Mouse (Mus musculus): ENCODE results near the gene Cntf. TPM values are rescaled to one million over a fixed set of nuclear protein-coding genes. Genes with fewer than 3 reads are reported as not detected.

Gene Cntf
- 0.70 and 1.1 TPM in 2 replicates for polyA plus RNA-seq (2016; fragmentation: Nextera tagmentation; extraction: Ambion mirVana)

DNA sequence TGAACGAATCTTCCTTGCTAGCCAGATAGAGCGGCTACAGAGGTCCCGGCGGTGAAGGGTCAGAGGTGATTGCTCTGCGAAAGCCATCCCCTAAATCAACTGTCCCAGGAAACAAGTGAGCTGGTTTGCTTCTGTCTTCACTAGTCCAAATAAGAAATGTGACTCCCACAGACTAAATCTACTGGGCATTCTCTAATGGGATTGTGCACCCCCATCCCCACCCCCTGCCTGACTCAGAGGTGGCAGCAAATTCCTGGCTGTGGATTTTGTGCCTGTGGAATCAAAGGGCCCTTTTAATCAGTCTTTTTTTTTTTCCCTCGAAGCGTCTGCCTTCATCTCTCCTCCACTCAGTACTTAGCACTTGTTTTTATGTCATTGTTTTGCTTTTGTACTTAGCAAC, at the start of gene Cntf:
Cntf (minus strand) TSS at position 325 of the 400 bp plus-strand sequence.
- Histone ChIP-seq H3K4me1 (no peaks in the 10 kb centered on the region), H3K27ac (no peak within 1 kb of the TSS), H3K36me3 (peaks cover 62% of the 10 kb centered on the region), H3K9me3 (no peaks in the 10 kb centered on the region), H3K4me3 (no peak within 1 kb of the TSS), H3K27me3 (ENCODE audit: insufficient read depth, poor library complexity, severe bottlenecking) (no peaks in the 10 kb centered on the region)
- DNase-seq (ENCODE audit: low spot score), result no peak
- 72% methylated on average over 7 of the region's 7 CpGs for WGBS

DNA sequence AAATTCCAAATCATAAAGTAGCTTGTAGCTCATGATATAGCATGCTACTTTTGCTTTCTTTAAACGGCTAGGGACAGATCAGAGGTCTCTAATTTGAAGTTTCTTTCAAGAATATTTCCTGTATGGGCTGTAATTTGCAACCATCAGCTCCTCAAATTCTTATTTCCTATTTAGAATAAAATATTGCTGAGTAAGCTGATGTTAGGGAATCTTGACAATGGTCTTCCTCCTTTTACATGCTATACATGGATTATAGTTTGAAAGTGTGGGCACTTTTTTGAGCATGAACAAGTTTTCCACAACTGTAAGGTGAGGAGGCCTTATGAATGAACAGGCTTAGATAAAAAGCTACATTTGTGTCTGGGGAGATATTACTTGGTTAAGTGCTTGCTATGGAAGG, 48.5 kb upstream of the Cntf start:
- no peaks in the 10 kb centered on the region for H3K27me3 ChIP-seq (ENCODE audit: insufficient read depth, poor library complexity, severe bottlenecking)
- no peaks in the 10 kb centered on the region for H3K36me3 ChIP-seq
- 65% methylated on average over 1 of the region's 1 CpGs for WGBS
- no peak overlapping the region for H3K27ac ChIP-seq
- H3K4me1 ChIP-seq, result no peaks in the 10 kb centered on the region
- H3K4me3 ChIP-seq, result no peak overlapping the region
- no peak for DNase-seq (ENCODE audit: low spot score)
- no peaks in the 10 kb centered on the region for H3K9me3 ChIP-seq

DNA sequence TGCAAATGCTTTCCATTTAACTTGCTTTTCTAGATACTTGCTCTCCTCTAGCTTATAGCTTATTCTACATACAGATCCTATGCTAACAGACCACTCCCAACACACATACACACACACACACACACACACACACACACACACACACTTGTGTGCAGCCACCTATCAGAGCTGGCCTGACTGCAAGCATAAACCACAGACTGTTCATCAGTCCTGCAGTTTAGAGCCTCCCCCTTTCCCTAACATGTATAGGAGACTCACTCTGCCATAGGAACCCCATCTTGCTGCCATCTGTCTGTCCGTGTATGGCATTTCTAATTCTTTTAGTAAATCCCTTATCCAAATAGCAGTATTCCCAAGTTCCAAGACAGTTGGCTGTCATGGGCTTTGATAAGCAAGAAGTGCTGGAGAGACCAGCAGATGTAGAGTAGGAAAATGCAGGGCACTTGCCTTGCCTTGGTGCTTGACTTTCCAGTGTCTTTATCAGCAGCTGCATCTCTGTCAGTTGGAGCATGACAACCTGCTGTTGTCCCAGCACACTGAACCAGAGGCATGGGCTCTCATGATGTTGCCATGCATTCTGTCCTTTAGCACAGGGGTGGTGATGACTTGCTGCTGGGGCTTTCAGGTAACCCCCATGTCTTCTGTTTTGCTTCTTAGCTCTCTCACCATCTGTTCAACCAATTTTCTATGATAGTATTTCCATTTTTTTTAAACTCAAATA, 47.4 kb upstream of the Cntf start:
- WGBS, result 55% methylated on average over 1 of the region's 1 CpGs
- Histone ChIP-seq H3K36me3 (no peaks in the 10 kb centered on the region), H3K4me1 (no peaks in the 10 kb centered on the region), H3K27me3 (ENCODE audit: insufficient read depth, poor library complexity, severe bottlenecking) (no peaks in the 10 kb centered on the region), H3K4me3 (no peak overlapping the region), H3K9me3 (no peaks in the 10 kb centered on the region), H3K27ac (no peak overlapping the region)
- DNase-seq (ENCODE audit: low spot score), result no peak

DNA sequence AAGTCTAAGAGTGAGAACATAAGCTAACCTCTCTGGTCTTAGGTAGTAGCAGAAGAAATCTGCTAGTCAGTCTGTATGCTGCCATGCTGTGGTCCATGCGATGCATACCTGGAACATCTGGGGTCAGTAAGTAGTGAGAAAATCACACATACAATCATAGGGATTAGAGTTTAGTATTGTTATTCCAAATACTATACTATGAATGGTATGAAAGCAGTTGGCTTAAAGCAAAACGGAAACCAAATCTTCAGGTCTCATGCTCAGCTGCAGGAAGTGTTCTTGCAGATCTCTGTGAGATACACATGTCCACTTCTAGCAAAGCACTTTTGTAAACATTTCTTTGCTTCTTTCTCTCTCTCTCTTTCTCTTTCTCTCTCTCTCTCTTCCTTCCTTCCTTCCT, 40.8 kb upstream of the Cntf start:
- Histone ChIP-seq H3K4me3 (no peak overlapping the region), H3K27me3 (ENCODE audit: insufficient read depth, poor library complexity, severe bottlenecking) (no peaks in the 10 kb centered on the region), H3K36me3 (no peaks in the 10 kb centered on the region), H3K4me1 (no peaks in the 10 kb centered on the region), H3K9me3 (no peaks in the 10 kb centered on the region), H3K27ac (no peak overlapping the region)
- DNase-seq (ENCODE audit: low spot score), result no peak
- WGBS, result 73% methylated on average over 2 of the region's 2 CpGs

DNA sequence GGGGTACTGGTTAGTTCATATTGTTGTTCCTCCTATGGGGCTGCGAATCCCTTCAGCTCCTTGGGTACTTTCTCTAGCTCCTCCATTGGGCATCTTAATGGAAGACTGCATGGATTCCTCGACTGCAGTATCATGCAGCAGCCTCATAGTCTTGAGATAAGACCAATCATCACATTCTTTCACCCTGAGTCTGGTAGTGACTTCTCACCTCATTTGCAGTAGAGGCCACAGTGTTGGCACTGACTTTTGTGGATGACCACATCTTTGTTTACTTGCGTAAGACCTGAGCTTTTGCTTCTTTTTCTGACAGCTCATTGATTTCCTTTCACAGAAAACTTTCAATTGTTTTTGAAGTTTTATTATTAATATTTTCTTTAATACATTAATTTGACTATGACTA, 40.3 kb upstream of the Cntf start:
- Histone ChIP-seq H3K4me3 (no peak overlapping the region), H3K9me3 (no peaks in the 10 kb centered on the region), H3K27me3 (ENCODE audit: insufficient read depth, poor library complexity, severe bottlenecking) (no peaks in the 10 kb centered on the region), H3K4me1 (no peaks in the 10 kb centered on the region), H3K27ac (no peak overlapping the region), H3K36me3 (no peaks in the 10 kb centered on the region)
- WGBS, result 59% methylated on average over 3 of the region's 3 CpGs
- DNase-seq (ENCODE audit: low spot score), result no peak

DNA sequence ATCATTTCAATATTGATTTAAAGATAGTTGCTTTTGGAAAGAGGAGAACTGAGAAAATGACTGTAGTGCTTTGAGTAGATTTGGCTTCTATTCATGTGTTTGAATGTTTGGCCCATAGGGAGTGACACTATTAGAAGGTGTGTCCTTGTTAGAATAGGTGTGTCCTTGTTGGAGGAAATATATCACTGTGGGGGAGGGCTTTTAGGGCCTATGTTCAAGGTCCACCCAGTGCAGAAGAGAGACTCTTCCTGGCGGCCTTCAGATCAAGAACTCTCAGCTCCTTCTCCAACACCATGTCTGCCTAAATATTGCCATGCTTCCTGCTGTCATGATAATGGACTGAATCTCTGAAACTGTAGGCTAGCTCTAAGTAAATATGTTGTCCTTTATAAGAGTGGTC, 38.8 kb upstream of the Cntf start:
- DNase-seq (ENCODE audit: low spot score), result no peak
- Histone ChIP-seq H3K9me3 (no peaks in the 10 kb centered on the region), H3K4me3 (no peak overlapping the region), H3K27ac (no peak overlapping the region), H3K4me1 (no peaks in the 10 kb centered on the region), H3K36me3 (no peaks in the 10 kb centered on the region), H3K27me3 (ENCODE audit: insufficient read depth, poor library complexity, severe bottlenecking) (no peaks in the 10 kb centered on the region)
- WGBS, result 79% methylated on average over 1 of the region's 1 CpGs

DNA sequence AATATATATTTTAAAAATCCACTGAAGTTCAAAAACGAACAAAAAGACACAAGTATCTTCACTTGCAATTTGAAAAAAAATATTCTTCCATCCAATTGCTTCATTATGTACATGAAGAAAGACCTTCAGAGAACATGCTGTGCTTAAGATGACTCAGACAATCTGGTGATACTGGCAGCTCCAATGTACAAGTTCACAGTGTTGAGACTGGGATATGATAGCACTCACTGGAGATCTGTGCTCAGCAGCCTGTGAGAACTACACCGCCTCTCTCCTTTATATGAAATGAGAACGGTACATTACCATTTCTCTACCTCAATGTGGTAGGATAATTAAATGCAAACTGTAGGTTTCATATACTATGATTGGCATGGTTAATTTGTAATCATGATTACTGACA, 37.4 kb upstream of the Cntf start:
- Histone ChIP-seq H3K27ac (no peak overlapping the region), H3K36me3 (no peaks in the 10 kb centered on the region), H3K4me3 (no peak overlapping the region), H3K9me3 (no peaks in the 10 kb centered on the region), H3K27me3 (ENCODE audit: insufficient read depth, poor library complexity, severe bottlenecking) (no peaks in the 10 kb centered on the region), H3K4me1 (no peaks in the 10 kb centered on the region)
- 69% methylated on average over 3 of the region's 3 CpGs for WGBS
- no peak for DNase-seq (ENCODE audit: low spot score)

DNA sequence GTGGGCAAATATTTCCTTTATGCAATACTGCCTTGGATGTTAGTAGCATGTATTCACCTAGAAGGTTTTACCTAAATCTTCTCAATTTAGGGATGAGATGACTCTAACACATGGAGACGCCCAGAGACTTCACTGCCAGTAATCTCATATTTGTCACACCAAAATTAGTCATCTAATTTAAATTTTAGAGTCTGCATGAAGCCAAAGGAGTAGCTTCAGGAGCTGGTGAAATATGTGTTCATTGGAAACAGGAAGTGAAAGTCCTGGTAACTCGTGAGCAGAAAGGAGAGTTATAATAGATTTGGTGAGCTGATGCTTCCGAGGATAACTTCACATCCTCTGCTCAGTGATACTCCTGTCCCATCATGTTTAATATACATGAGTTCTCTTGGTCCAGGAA, 35.6 kb upstream of the Cntf start:
- H3K27ac ChIP-seq, result no peak overlapping the region
- WGBS, result 68% methylated on average over 3 of the region's 3 CpGs
- H3K36me3 ChIP-seq, result no peaks in the 10 kb centered on the region
- H3K9me3 ChIP-seq, result no peaks in the 10 kb centered on the region
- DNase-seq (ENCODE audit: low spot score), result no peak
- no peak overlapping the region for H3K4me3 ChIP-seq
- H3K27me3 ChIP-seq (ENCODE audit: insufficient read depth, poor library complexity, severe bottlenecking), result no peaks in the 10 kb centered on the region
- no peaks in the 10 kb centered on the region for H3K4me1 ChIP-seq

DNA sequence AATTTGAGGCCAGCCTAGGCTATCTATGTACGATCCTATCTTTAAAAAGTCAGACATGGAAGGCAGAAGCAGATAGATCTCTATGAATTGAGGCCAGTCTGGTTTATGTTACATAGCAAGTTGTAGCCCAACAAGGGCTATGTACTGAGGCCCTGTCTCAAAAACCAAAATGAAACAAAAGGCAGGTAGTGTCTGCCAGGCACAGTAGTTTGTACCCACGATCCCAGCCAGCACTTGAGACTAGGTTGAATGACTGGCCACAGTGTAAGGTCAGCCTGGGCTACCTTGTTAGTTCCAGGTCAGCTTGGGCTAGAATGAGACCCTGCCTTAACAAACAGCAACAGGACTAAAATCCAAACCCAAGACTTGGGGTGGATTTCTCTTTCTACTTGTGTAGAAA, 35.2 kb upstream of the Cntf start:
- Histone ChIP-seq H3K4me3 (no peak overlapping the region), H3K9me3 (no peaks in the 10 kb centered on the region), H3K36me3 (no peaks in the 10 kb centered on the region), H3K4me1 (no peaks in the 10 kb centered on the region), H3K27ac (no peak overlapping the region), H3K27me3 (ENCODE audit: insufficient read depth, poor library complexity, severe bottlenecking) (no peaks in the 10 kb centered on the region)
- no peak for DNase-seq (ENCODE audit: low spot score)
- WGBS, result 69% methylated on average over 2 of the region's 2 CpGs

DNA sequence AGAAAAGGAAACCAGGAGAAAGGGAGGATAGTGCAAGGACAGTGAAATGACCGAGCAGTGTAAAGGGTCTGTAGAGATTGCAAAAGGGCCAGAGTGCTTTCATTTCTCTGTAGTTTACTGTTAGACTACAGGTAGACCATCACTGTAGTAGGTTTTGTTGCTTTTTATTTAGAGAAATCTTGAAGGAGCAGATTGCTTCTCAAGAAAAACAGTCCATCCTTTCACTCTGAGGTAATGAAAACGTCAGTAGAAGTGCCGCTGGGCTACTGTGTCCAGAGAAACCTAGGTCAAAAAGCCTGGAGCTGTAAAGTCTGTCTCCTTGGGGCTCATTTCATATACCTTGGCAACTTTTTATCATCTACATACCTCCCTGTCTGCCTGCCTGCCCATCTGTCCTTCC, 33.6 kb upstream of the Cntf start:
- no peak for DNase-seq (ENCODE audit: low spot score)
- WGBS, result 78% methylated on average over 3 of the region's 3 CpGs
- Histone ChIP-seq H3K27me3 (ENCODE audit: insufficient read depth, poor library complexity, severe bottlenecking) (no peaks in the 10 kb centered on the region), H3K27ac (no peak overlapping the region), H3K36me3 (no peaks in the 10 kb centered on the region), H3K4me1 (no peaks in the 10 kb centered on the region), H3K9me3 (no peaks in the 10 kb centered on the region), H3K4me3 (no peak overlapping the region)

DNA sequence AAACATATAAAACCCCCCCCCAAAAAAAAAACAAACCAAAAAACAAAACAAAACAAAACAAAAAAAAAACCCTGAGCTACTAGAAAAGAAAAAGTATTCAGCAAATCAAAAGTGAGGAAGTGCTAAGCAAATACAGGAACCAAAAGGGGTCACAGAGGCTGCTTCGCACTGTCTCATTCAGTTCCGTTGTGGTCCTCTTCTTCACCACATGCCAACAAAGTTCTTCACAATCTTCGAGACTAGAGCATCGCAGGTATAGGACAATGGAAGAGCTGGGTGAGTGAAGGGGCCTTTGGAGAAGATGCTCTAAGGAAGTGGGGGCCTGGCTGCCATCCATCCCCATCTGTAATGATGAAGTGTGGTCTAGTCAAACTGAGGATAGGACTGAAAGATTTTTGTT, 33.0 kb upstream of the Cntf start:
- Histone ChIP-seq H3K27ac (no peak overlapping the region), H3K36me3 (no peaks in the 10 kb centered on the region), H3K4me3 (no peak overlapping the region), H3K9me3 (no peaks in the 10 kb centered on the region), H3K27me3 (ENCODE audit: insufficient read depth, poor library complexity, severe bottlenecking) (no peaks in the 10 kb centered on the region), H3K4me1 (no peaks in the 10 kb centered on the region)
- no peak for DNase-seq (ENCODE audit: low spot score)
- 83% methylated on average over 4 of the region's 4 CpGs for WGBS

DNA sequence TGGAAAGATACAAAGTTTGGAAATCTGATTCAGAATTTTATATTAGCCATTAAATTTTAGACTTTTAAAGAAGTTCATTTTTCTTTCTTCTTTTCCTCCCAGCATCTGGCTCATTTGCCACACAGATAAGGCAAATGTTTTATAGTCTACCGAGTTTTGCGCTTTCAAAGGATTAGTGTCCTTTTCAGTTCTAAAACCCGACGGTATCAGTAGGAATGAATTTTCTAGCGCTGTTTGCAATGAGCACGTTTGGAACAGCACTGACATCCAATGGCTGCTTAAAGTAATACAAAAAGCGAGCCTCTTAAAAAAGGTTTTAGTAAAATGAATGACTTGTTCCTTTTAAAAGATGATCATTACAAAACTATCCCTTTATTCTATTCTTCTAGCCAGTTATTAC, 31.6 kb upstream of the Cntf start:
- peak overlapping the region; percentile 94 for H3K4me3 ChIP-seq
- peak overlapping the region; percentile 99 for H3K27ac ChIP-seq
- H3K27me3 ChIP-seq (ENCODE audit: insufficient read depth, poor library complexity, severe bottlenecking), result no peaks in the 10 kb centered on the region
- WGBS, result 1% methylated on average over 7 of the region's 7 CpGs
- no peaks in the 10 kb centered on the region for H3K36me3 ChIP-seq
- no peaks in the 10 kb centered on the region for H3K9me3 ChIP-seq
- no peaks in the 10 kb centered on the region for H3K4me1 ChIP-seq
- no peak for DNase-seq (ENCODE audit: low spot score)

DNA sequence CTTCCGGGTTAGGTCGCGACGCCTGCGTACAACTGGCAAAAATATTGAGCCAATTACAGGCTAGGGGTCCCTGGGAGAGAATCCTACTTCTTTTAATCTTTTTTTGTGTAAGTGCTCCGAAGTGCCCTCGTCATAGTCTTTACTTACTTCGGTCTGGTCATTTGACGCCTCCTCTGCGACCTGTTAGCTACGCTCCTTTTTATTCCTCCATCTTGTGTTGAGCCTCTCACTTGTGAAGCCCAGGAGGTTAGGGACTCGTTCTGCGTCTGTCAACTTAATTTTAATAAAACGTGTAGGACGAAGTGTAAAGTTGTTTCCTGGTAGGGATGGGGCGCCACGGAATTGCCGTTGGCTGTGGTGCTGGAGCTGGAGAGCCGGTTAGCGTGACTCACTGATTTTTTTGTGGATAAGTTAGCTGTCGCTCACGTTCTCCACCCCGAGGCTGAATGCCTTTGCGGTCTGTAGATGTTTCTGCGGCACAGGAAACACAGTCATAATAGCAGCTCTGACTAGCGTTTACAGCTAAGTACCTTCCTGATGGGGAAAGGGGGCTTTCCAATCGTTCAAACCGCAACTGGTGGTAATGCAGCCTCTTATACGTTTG, 31.0 kb upstream of the Cntf start:
- peak; percentile 87 for DNase-seq (ENCODE audit: low spot score)
- 0% methylated on average over 29 of the region's 29 CpGs for WGBS

More for the DNA sequence above, 31.0 kb upstream of the Cntf start:
- no peaks in the 10 kb centered on the region for H3K27me3 ChIP-seq (ENCODE audit: insufficient read depth, poor library complexity, severe bottlenecking)
- 0 out of 2 replicates have a peak, but pooled peaks cover 4% of the 10 kb centered on the region for H3K4me1 ChIP-seq
- no peaks in the 10 kb centered on the region for H3K9me3 ChIP-seq
- H3K36me3 ChIP-seq, result no peaks in the 10 kb centered on the region
- peak overlapping the region; percentile 94 for H3K4me3 ChIP-seq
- H3K27ac ChIP-seq, result peak overlapping the region; percentile 99
